Mouse (Mus musculus) ES-Bruce4 (cell line): ENCODE results near the gene Trim71.

Experiments
- CTCF ChIP-seq: IDR thresholded peaks from one replicate; pipeline ENCODE4 v1.8.1; 2011; ENCODE audit warnings: low read depth, low read length
- POLR2A ChIP-seq: IDR thresholded peaks from one replicate; pipeline ENCODE4 v1.8.1; 2011; ENCODE audit warnings: low read length; ENCODE audit not compliant: insufficient read depth

GRCm38 (mm10) chr9:114484771-114485170, 79.4 kb downstream of the Trim71 start:
- TF ChIP-seq CTCF (no peak), POLR2A (no peak)
